Mouse (Mus musculus) liver, embryonic 12.5 days (tissue): ENCODE results near the gene Ttll9. TPM values are rescaled to one million over a fixed set of nuclear protein-coding genes. Genes with fewer than 3 reads are reported as not detected.

Experiments used
- ATAC-seq: fragments of 200-750 bp; cut with Nextera tagmentation; 2 replicates; pipeline ENCODE4 v1.8.0; 2017; ENCODE audit warnings: moderate number of reproducible peaks, mild to moderate bottlenecking, moderate library complexity
- H3K27ac ChIP-seq: fragments of 300-500 bp; sonication (generic); 2 replicates; pipeline ENCODE4 v1.5.1; 2016; ENCODE audit warnings: mild to moderate bottlenecking
- H3K27me3 ChIP-seq: fragments of 300-500 bp; sonication (generic); replicated peaks from 2 replicates; pipeline ENCODE4 v1.6.1; 2016; ENCODE audit warnings: mild to moderate bottlenecking, moderate library complexity
- H3K36me3 ChIP-seq: fragments of 300-500 bp; sonication (generic); 2 replicates; pipeline ENCODE4 v1.6.1; 2016; ENCODE audit warnings: mild to moderate bottlenecking, moderate library complexity
- H3K4me1 ChIP-seq: fragments of 300-500 bp; sonication (generic); 2 replicates; pipeline ENCODE4 v1.6.1; 2016
- H3K4me2 ChIP-seq: fragments of 300-500 bp; sonication (generic); 2 replicates; pipeline ENCODE4 v1.6.1; 2016; ENCODE audit warnings: mild to moderate bottlenecking, moderate library complexity
- H3K4me3 ChIP-seq: fragments of 300-500 bp; sonication (generic); 2 replicates; pipeline ENCODE4 v1.5.1; 2016; ENCODE audit warnings: mild to moderate bottlenecking, moderate library complexity
- H3K9ac ChIP-seq: fragments of 300-500 bp; sonication (generic); 2 replicates; pipeline ENCODE4 v1.6.1; 2016; ENCODE audit warnings: mild to moderate bottlenecking, moderate library complexity
- H3K9me3 ChIP-seq: fragments of 300-500 bp; sonication (generic); replicated peaks from 2 replicates; pipeline ENCODE4 v1.6.1; 2016; ENCODE audit warnings: mild to moderate bottlenecking, moderate library complexity
- WGBS: fragments of 180-500 bp; shearing (Covaris S2); methylation state at CpG from one replicate; pipeline ENCODE4 v1.1.7; 2016; ENCODE audit not compliant: insufficient replicate concordance; 5-methylcytosine and 5-hydroxymethylcytosine counted together
- polyA plus RNA-seq: library from polyadenylated mRNA; unstranded; fragments of >200 nt; fragmentation: Nextera tagmentation; extraction: Ambion mirVana; gene quantifications from 2 replicates; pipeline ENCODE4 v1.2.1, GENCODE M21; 2016

Ttll9 gene
- polyA plus RNA-seq, 1 experiment from 2014 or later = 0.15 TPM

GRCm38 (mm10) chr2:153021163-153021562, 58.9 kb downstream of the Ttll9 start:
- no peaks in the 10 kb centered on the region for H3K4me1 ChIP-seq
- H3K9ac ChIP-seq = no peak overlapping the region
- H3K9me3 ChIP-seq = no peaks in the 10 kb centered on the region
- WGBS = 54% methylated on average over 3 of the region's 3 CpGs
- H3K36me3 ChIP-seq = no peaks in the 10 kb centered on the region
- no peak overlapping the region for H3K4me3 ChIP-seq
- no peak for ATAC-seq
- H3K27ac ChIP-seq = no peak overlapping the region
- H3K27me3 ChIP-seq = peaks cover 44% of the 10 kb centered on the region
- H3K4me2 ChIP-seq = no peak overlapping the region

DNA sequence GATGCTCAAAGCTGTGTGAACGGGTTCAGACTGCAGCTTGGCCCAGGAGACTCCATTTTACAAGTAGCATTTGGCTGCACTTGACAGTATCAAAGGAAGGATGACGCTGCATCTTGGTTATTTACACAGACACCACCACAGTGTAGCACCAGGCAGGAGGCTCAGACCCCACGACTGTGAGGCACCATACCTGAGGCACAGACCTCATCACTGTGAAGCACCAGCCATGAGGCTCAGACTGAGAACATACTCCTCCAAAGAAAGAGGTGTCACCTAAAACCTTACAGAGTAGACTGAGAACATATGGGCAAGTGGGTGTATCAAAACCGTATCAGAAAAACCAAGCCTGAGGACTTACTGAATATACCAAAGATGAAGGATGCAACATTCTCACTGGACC, 60.6 kb downstream of the Ttll9 start:
- H3K4me3 ChIP-seq = no peak overlapping the region
- no peaks in the 10 kb centered on the region for H3K9me3 ChIP-seq
- 43% methylated on average over 4 of the region's 4 CpGs for WGBS
- no peak overlapping the region for H3K27ac ChIP-seq
- H3K27me3 ChIP-seq = peaks cover 43% of the 10 kb centered on the region
- H3K4me2 ChIP-seq = no peak overlapping the region
- no peak for ATAC-seq
- H3K36me3 ChIP-seq = no peaks in the 10 kb centered on the region
- no peak overlapping the region for H3K9ac ChIP-seq
- H3K4me1 ChIP-seq = no peaks in the 10 kb centered on the region

DNA sequence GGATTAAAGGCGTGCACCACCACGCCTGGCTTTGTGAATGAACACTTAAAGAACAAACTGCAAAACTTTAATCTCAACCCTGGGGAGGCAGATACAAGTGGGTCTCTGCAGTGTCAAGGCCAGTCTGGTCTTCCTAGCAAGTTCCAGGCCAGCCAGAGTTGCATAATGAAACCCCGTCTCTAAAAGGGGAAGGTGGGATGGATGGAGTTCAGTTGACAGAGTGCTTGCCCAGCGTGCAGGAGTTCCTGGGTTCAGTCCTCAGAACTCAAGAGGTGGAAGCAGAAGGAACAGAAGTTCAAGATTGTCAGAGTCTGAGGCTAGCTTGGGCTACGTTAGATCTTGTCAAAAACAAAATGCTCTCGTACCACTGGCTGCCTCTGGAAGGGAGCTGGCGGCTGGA, 63.8 kb downstream of the Ttll9 start:
- WGBS = 52% methylated on average over 7 of the region's 7 CpGs
- Histone ChIP-seq H3K4me3 (no peak overlapping the region), H3K27ac (no peak overlapping the region), H3K27me3 (peaks cover 51% of the 10 kb centered on the region), H3K9me3 (no peaks in the 10 kb centered on the region), H3K36me3 (no peaks in the 10 kb centered on the region), H3K9ac (no peak overlapping the region), H3K4me2 (no peak overlapping the region), H3K4me1 (no peaks in the 10 kb centered on the region)
- no peak for ATAC-seq

DNA sequence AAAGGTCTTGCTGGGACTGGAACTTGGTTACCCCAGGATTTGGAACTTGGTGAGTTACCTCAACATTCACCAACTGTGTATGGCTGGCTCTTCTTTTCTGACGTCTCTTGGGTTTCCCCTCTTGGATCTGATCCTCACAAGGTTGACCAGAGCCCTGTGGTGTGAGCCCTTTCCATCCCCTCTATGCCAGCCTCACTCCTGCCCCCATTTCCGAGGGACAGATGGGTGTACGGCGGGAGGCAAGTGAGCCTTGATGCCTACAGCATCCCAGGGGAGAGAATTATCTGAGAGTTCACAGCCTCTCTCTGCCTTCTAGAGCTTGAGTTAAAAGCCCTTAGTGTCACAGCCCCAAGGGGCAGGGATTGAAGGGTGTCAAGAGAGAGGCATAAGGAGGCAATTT, 65.2 kb downstream of the Ttll9 start:
- ATAC-seq = no peak
- no peak overlapping the region for H3K27ac ChIP-seq
- H3K4me3 ChIP-seq = no peak overlapping the region
- H3K27me3 ChIP-seq = peaks cover 65% of the 10 kb centered on the region
- H3K9me3 ChIP-seq = no peaks in the 10 kb centered on the region
- H3K9ac ChIP-seq = no peak overlapping the region
- peaks cover 8% of the 10 kb centered on the region for H3K4me1 ChIP-seq
- WGBS = 44% methylated on average over 4 of the region's 4 CpGs
- no peak overlapping the region for H3K4me2 ChIP-seq
- H3K36me3 ChIP-seq = no peaks in the 10 kb centered on the region

DNA sequence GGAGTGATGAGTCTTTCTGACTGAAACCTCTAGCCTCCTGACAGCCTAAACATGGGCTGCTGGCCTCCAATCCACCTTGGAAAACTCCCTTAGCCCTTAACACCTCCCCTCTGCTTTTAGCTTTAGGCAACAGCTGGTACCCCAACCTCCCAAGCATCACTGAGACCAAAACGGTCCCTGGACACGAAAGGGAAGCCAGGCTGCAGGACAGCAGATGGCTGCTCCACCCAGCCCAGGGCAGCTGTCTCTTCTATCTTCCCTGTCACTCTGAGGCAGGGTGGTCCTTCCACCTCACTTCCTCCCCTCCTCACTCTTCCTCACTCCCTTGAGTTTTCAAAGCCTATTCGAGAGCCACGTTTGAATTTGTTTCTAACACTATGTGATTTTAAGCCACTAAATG, 68.1 kb downstream of the Ttll9 start:
- 16% methylated on average over 4 of the region's 4 CpGs for WGBS
- Histone ChIP-seq H3K4me2 (no peak overlapping the region), H3K27ac (no peak overlapping the region), H3K36me3 (no peaks in the 10 kb centered on the region), H3K4me3 (no peak overlapping the region), H3K9me3 (no peaks in the 10 kb centered on the region), H3K27me3 (peaks cover 83% of the 10 kb centered on the region), H3K9ac (no peak overlapping the region), H3K4me1 (peaks cover 8% of the 10 kb centered on the region)
- no peak for ATAC-seq

DNA sequence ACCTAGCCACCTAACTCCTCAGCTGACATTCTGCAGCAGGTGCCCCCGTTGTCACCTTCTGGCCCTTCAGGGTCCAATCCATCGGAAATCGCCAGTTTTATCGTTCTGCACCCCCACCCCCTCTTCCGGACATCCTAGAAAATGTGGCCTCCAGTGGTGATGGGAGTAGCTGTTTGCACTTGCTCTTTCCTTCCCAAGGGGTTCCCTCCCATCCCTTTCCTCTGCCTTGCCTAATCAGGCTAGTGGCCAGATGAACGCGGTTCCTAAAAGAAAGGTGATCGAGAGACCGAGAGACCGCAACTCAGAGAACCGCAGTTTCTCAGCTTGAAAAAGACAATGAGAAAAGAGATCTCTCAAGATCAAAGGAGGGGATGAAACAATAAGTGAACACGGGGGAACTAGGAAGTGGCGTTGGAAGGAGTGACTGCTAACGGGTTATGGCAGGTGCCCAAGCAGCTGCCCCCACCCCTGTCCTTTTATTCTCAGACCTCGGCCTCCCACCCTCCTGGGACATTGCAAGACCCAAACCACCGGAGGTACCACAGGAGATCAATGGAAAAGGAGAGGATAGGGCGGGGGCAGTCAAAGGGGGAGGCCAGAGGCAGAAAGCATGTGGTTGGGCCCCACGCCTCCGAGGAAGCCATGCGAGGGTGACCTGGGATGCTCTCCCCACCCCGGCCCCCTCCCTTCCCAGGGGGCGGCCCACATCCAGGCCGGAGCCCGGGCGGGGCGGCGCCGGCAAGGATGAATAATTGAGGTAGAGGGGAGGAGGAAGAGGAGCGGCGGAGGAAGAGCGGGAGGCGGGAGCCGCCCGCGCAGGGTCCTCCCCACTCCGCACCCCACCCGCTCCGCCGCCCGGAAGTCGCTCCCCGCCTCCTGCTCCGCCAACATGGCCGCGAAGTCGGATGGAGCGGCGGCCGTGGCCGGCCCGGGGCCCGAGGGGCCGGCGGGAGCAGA, 69.1 kb downstream of the Ttll9 start, which contains the start of gene Xkr7:
Gene Xkr7, plus strand, starts transcription at position 727 of the 957 bp plus-strand sequence.
- Histone ChIP-seq H3K27ac (no peak within 1 kb of the TSS), H3K9me3 (no peaks in the 10 kb centered on the region), H3K4me2 (peak within 1 kb of the TSS; percentile 76), H3K9ac (no peak within 1 kb of the TSS), H3K27me3 (peaks cover 92% of the 10 kb centered on the region), H3K4me3 (peak within 1 kb of the TSS; percentile 51), H3K4me1 (peaks cover 8% of the 10 kb centered on the region), H3K36me3 (no peaks in the 10 kb centered on the region)
- no peak for ATAC-seq
- 4% methylated on average over 51 of the region's 54 CpGs for WGBS

- ATAC-seq = peak; percentile 42; the same call in 1 of the 2 replicates
- H3K9me3 ChIP-seq = no peaks in the 10 kb centered on the region
- peak overlapping the region; percentile 76 for H3K4me2 ChIP-seq
- H3K27ac ChIP-seq = no peak overlapping the region
- peaks cover 89% of the 10 kb centered on the region for H3K27me3 ChIP-seq
- 2% methylated on average over 58 of the region's 58 CpGs for WGBS
- no peak overlapping the region for H3K9ac ChIP-seq
- peak overlapping the region; percentile 51 for H3K4me3 ChIP-seq
- H3K36me3 ChIP-seq = no peaks in the 10 kb centered on the region
- peaks cover 8% of the 10 kb centered on the region for H3K4me1 ChIP-seq
Measured at GRCm38 (mm10) chr2:153032083-153032842, 70.0 kb downstream of the Ttll9 start.

DNA sequence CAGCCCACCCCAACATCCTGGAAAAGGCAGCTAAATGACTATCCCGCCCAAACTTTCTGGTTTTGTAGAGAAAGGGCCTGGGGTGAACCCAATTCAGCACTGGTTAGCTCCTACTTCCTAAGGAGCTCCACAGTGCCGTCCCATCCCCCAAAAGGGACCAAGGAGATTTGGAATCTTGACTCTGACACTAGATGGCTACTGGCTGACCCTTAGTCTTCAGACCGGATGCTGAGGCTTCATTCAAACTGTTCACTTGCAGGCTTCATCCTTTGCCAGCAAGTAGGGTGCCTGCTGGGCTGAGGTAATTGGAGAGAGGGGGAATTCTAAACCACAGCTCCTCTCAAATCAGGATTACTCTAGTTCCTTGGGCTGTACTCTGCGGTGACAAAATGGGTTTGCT, 70.7 kb downstream of the Ttll9 start:
- no peak for ATAC-seq
- H3K9ac ChIP-seq = no peak overlapping the region
- peaks cover 8% of the 10 kb centered on the region for H3K4me1 ChIP-seq
- no peaks in the 10 kb centered on the region for H3K36me3 ChIP-seq
- no peak overlapping the region for H3K27ac ChIP-seq
- 23% methylated on average over 4 of the region's 4 CpGs for WGBS
- peaks cover 89% of the 10 kb centered on the region for H3K27me3 ChIP-seq
- no peak overlapping the region for H3K4me2 ChIP-seq
- no peaks in the 10 kb centered on the region for H3K9me3 ChIP-seq
- H3K4me3 ChIP-seq = no peak overlapping the region

DNA sequence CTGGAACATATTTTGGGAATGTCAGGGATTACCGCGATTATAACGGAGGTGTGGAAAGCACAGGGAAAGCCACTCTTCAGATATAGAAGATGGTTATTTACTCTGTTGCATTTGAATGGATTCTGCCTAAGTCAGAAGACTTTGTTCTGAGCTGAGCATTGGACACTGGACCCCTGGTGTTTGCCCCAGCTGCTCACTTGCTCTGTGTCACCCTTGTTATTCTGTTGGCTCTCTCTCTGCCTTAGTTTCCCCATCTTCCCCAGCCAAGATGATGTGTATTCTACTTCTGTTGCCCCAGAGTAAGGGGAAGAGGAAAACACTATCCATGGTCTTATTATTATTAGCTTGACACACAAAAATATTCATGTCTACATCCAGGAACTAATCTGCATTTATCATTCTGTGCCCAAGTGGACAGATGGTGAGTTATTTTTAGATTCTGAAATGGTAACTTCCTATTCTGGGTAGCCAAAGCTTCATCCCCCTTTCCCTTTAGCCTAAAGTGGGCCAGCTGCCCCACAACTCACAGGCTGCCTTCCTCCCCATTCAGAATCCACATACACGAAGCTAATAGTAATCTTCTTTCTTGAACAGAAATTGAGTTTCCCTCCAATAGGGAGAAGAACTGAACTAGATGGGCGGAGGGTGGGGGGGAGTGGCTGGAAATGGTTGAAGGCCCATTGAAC, 71.4 kb downstream of the Ttll9 start:
- H3K9ac ChIP-seq = no peak overlapping the region
- H3K4me3 ChIP-seq = no peak overlapping the region
- no peaks in the 10 kb centered on the region for H3K9me3 ChIP-seq
- no peaks in the 10 kb centered on the region for H3K36me3 ChIP-seq
- no peak overlapping the region for H3K4me2 ChIP-seq
- H3K4me1 ChIP-seq = peaks cover 8% of the 10 kb centered on the region
- no peak for ATAC-seq
- H3K27ac ChIP-seq = no peak overlapping the region
- peaks cover 92% of the 10 kb centered on the region for H3K27me3 ChIP-seq
- WGBS = 51% methylated on average over 5 of the region's 5 CpGs

GRCm38 (mm10) chr2:153036690-153037089, 74.4 kb downstream of the Ttll9 start:
- Histone ChIP-seq H3K36me3 (no peaks in the 10 kb centered on the region), H3K27me3 (peaks cover 69% of the 10 kb centered on the region), H3K9ac (no peak overlapping the region), H3K4me1 (peaks cover 5% of the 10 kb centered on the region), H3K4me3 (no peak overlapping the region), H3K4me2 (no peak overlapping the region), H3K27ac (no peak overlapping the region), H3K9me3 (no peaks in the 10 kb centered on the region)
- WGBS = 3% methylated on average over 2 of the region's 2 CpGs
- ATAC-seq = no peak

DNA sequence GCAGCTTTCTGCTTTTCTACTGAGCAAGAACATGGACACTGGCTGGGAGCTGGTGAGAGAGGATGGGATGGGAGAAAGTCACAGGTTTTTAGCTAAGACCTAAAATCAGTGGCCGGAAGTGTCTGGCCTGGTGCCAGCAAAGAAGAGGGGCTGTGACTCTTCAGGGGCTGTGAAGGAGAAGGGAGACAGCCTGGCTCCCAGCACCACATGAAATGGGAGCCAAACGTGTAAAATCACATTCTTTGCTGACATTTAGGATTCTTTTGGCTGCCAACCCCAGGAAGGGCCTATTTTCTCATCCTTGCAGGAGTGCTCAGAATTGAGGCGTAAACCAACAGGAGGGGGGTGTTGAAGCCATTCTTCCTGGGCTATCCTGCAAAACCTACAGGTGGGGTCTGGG, 81.6 kb downstream of the Ttll9 start:
- WGBS = 50% methylated on average over 3 of the region's 3 CpGs
- H3K9ac ChIP-seq = no peak overlapping the region
- no peak overlapping the region for H3K4me2 ChIP-seq
- H3K27ac ChIP-seq = no peak overlapping the region
- H3K27me3 ChIP-seq = peaks cover 9% of the 10 kb centered on the region; the same call in 1 of the 2 replicates
- H3K4me3 ChIP-seq = no peak overlapping the region
- H3K9me3 ChIP-seq = no peaks in the 10 kb centered on the region
- no peaks in the 10 kb centered on the region for H3K4me1 ChIP-seq
- no peak for ATAC-seq
- H3K36me3 ChIP-seq = no peaks in the 10 kb centered on the region
